In the genomic region with DNA sequence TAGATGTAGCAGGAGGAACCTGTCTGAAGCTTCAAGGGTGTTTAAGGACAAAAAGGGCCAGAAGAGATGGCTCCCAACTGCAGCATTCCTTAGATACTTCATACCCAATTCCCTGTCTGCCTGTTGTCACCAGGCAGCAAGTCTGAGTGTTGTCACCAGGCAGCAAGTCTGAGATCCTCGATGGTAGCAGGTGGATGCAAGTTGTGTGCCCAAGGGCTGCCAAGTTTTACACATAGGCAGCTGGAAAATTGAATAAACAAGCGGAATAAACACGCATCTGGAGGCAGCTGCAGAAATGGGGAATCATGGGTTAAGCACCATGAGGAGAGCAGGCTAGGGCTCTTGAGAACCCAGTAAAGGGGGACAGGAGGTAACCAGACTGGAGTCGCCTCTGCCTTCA, we compare ENCODE assay signal across 11 mouse cellular contexts.
"Had no signal": no experiment of that assay in that cellular context is flagged by ENCODE, and none has a peak within 500 bp of the region (broad histone marks: within the 10 kb centered on the region; RNA-seq: fewer than 3 reads in every experiment).

No protein-coding gene starts in this region.

- H3K27ac ChIP-seq: intestine, embryonic 15.5 days; layer of hippocampus, adult 2 months; left cerebral cortex, adult 2 months; limb, embryonic 10.5 days; liver, embryonic 15.5 days; lung, embryonic 15.5 days; midbrain, embryonic 13.5 days had no signal

- H3K9ac ChIP-seq: intestine, embryonic 15.5 days; liver, embryonic 15.5 days; lung, embryonic 15.5 days; midbrain, embryonic 13.5 days had no signal

- H3K27me3 ChIP-seq: intestine, embryonic 15.5 days; liver, embryonic 15.5 days; lung, embryonic 15.5 days; midbrain, embryonic 13.5 days had no signal

- DNase-seq: kidney, adult 18-20 months; right cerebral cortex, postnatal 25 days; thymus, postnatal 36 days had no signal

- H3K4me1 ChIP-seq: limb, embryonic 10.5 days; liver, embryonic 15.5 days had no signal

- H3K36me3 ChIP-seq: intestine, embryonic 15.5 days; limb, embryonic 10.5 days; lung, embryonic 15.5 days; midbrain, embryonic 13.5 days had no signal

- H3K9me3 ChIP-seq: intestine, embryonic 15.5 days; limb, embryonic 10.5 days; liver, embryonic 15.5 days; lung, embryonic 15.5 days; midbrain, embryonic 13.5 days had no signal

- ATAC-seq: intestine, embryonic 15.5 days; midbrain, embryonic 13.5 days had no signal

- H3K4me2 ChIP-seq: intestine, embryonic 15.5 days; liver, embryonic 11.5 days; liver, embryonic 15.5 days; lung, embryonic 15.5 days; midbrain, embryonic 13.5 days had no signal

- H3K4me3 ChIP-seq: intestine, embryonic 15.5 days; layer of hippocampus, adult 2 months; left cerebral cortex, adult 2 months; limb, embryonic 10.5 days; liver, embryonic 15.5 days; lung, embryonic 15.5 days; midbrain, embryonic 13.5 days had no signal
